Comparison of ENCODE assay signal across 9 mouse cellular contexts in genomic region chr2:117263786-117264408, GRCm38 (mm10). TPM values are rescaled to one million over a fixed set of nuclear protein-coding genes. Genes with fewer than 3 reads are reported as not detected.
DNase-seq lines count a peak whose midpoint lies in the region; ATAC-seq and TF ChIP-seq lines count a peak whose summit lies in the region.
"Had no signal": no experiment of that assay in that cellular context is flagged by ENCODE, and none has a peak within 500 bp of the region (broad histone marks: within the 10 kb centered on the region; RNA-seq: fewer than 3 reads in every experiment).

No protein-coding gene starts in this region.

- no peak for TF ChIP-seq POLR2A in cortical plate, adult 2 months (IDR thresholded peaks at IDR 0.05; ENCODE audit: extremely low read depth, insufficient read depth, low read length)
- TF ChIP-seq POLR2A in kidney, adult 2 months (IDR thresholded peaks at IDR 0.05; ENCODE audit: low read depth, low read length), result no peak
- TF ChIP-seq POLR2A in limb, embryonic 14.5 days (IDR thresholded peaks at IDR 0.05; ENCODE audit: borderline replicate concordance, extremely low read depth, insufficient read depth, insufficient read length), result no peak

- H3K27ac ChIP-seq in cortical plate, adult 2 months (ENCODE audit: insufficient read depth, low read length), result no peak overlapping the region
- no peak overlapping the region for H3K27ac ChIP-seq in kidney, adult 2 months (ENCODE audit: insufficient read depth, low read depth, low read length)
- no peak overlapping the region for H3K27ac ChIP-seq in limb, embryonic 14.5 days (replicated peaks; ENCODE audit: low read depth, low read length)
- H3K27ac ChIP-seq: embryonic facial prominence, embryonic 13.5 days had no signal

- no peaks in the 10 kb centered on the region for H3K9me3 ChIP-seq in limb, embryonic 14.5 days (ENCODE audit: control insufficient read depth, low read length)
- H3K9me3 ChIP-seq: embryonic facial prominence, embryonic 13.5 days had no signal

- no peak; the same call in 1 of the 2 replicates for ATAC-seq in limb, embryonic 14.5 days (ENCODE audit: low FRiP score, low read depth)

- WGBS in kidney, adult 2 months, result 65% methylated on average over 11 of the region's 11 CpGs
- WGBS in limb, embryonic 14.5 days, result 67% methylated on average over 11 of the region's 11 CpGs

- peak; percentile 48 for DNase-seq in 416B (ENCODE audit: low read depth)
- DNase-seq in adrenal gland, adult (ENCODE audit: inconsistent age in 2 of 2, low spot score in 1 of 2), result peak; percentile 51 to 84
- peak; percentile 62 for DNase-seq in gastrocnemius, postnatal 10 days
- peak; percentile 61 for DNase-seq in kidney, adult 2 months
- peak; percentile 47 for DNase-seq in limb, embryonic 14.5 days (ENCODE audit: low spot score)
- peak; percentile 83 for DNase-seq in naive thymus-derived CD4-positive, alpha-beta T cell, adult 2 months (ENCODE audit: low read depth)
- peak; percentile 58 to 88 for DNase-seq in spleen, postnatal 4 days (ENCODE audit: low spot score in 2 of 2)

- H3K36me3 ChIP-seq in kidney, adult 2 months (ENCODE audit: control insufficient read depth, insufficient read depth, low read length), result no peaks in the 10 kb centered on the region; the same call in none of the 2 replicates
- H3K36me3 ChIP-seq in limb, embryonic 14.5 days (ENCODE audit: control insufficient read depth, insufficient read depth, low read length), result peaks cover 55% of the 10 kb centered on the region

- H3K9ac ChIP-seq in limb, embryonic 14.5 days (ENCODE audit: low read depth, low read length, severe bottlenecking), result no peak overlapping the region
- H3K9ac ChIP-seq: embryonic facial prominence, embryonic 13.5 days had no signal

- H3K4me2 ChIP-seq in limb, embryonic 14.5 days (replicated peaks; ENCODE audit: low read depth, low read length, severe bottlenecking), result no peak overlapping the region
- H3K4me2 ChIP-seq: embryonic facial prominence, embryonic 13.5 days had no signal

- H3K27me3 ChIP-seq in kidney, adult 2 months (replicated peaks; ENCODE audit: control insufficient read depth, insufficient read depth, low read length), result no peaks in the 10 kb centered on the region
- no peaks in the 10 kb centered on the region for H3K27me3 ChIP-seq in limb, embryonic 14.5 days (ENCODE audit: control insufficient read depth, insufficient read depth, low read length)
- H3K27me3 ChIP-seq: embryonic facial prominence, embryonic 13.5 days had no signal

- H3K4me1 ChIP-seq in cortical plate, adult 2 months (ENCODE audit: control insufficient read depth, insufficient read depth, low read length), result no peaks in the 10 kb centered on the region
- H3K4me1 ChIP-seq in kidney, adult 2 months (ENCODE audit: control insufficient read depth, insufficient read depth, low read length), result no peaks in the 10 kb centered on the region
- no peaks in the 10 kb centered on the region for H3K4me1 ChIP-seq in limb, embryonic 14.5 days (ENCODE audit: control insufficient read depth, insufficient read depth, low read length)
- H3K4me1 ChIP-seq: embryonic facial prominence, embryonic 13.5 days had no signal

- peak; percentile 83 for TF ChIP-seq CTCF in cortical plate, adult 2 months (IDR thresholded peaks at IDR 0.05; ENCODE audit: extremely low read depth, insufficient read depth, low read length)
- peak; percentile 92 for TF ChIP-seq CTCF in kidney, adult 2 months (conservative IDR thresholded peaks at IDR 0.05; ENCODE audit: insufficient read depth, insufficient read length, low read depth, low read length)

- H3K4me3 ChIP-seq in cortical plate, adult 2 months (ENCODE audit: insufficient read depth, low read length), result no peak overlapping the region
- no peak overlapping the region for H3K4me3 ChIP-seq in kidney, adult 2 months (ENCODE audit: insufficient read depth, low read depth, low read length)
- H3K4me3 ChIP-seq in limb, embryonic 14.5 days (replicated peaks; ENCODE audit: low read length), result no peak overlapping the region
- H3K4me3 ChIP-seq: embryonic facial prominence, embryonic 13.5 days had no signal

RNA-seq across cellular contexts. Expression of gene Fam98b, which starts 14.4 kb away (rescaled TPM):
- polyA plus RNA-seq in cortical plate, adult 2 months (2012; rRNA removed), result 34.3 and 36.0 TPM in 2 replicates
- total RNA-seq in gastrocnemius, postnatal 10 days (2021), result 10 to 100 TPM; 22.2 to 23.8 TPM
- polyA plus RNA-seq in kidney, adult 2 months (2012; rRNA removed), result 5.5 and 7.6 TPM in 2 replicates
- polyA plus RNA-seq in limb, embryonic 14.5 days (2012; rRNA removed), result 20.9 and 36.5 TPM in 2 replicates
- 10.0 and 10.4 TPM in 2 replicates for polyA plus RNA-seq in limb, embryonic 14.5 days (2014; fragmentation: Nextera tagmentation; extraction: Ambion mirVana)
